Mouse (Mus musculus): Measurements from ENCODE around the gene Ap1g1.

DNA sequence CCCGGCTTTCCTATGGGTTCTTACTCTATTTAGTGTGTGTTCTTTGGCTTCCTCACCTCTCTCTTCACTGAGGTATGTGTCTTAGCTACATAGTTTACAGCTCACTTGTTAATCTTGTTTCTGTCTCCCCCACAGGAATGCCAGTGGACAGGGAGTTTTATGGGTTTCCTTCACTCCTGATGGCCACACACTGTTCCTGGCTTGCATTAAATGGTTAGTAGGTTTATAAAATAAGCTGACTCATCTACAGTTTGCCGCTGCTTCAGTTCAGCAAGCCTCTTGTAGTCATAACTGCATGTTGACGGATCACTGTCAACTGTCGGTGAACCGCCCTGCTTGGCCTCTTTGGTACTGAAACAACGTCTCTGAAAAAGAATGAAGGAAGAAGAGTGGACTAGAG lies 14.3 kb upstream of the Ap1g1 start:
- TF ChIP-seq POLR2A (IDR thresholded peaks at IDR 0.05; ENCODE audit: borderline replicate concordance, extremely low read depth, insufficient read depth, insufficient read length, poor library complexity, severe bottlenecking) (no peak), CTCF (IDR thresholded peaks at IDR 0.05; ENCODE audit: borderline replicate concordance, extremely low read depth, insufficient read depth, insufficient read length) (no peak)

Measured in brain, embryonic 14.5 days (tissue).